Mouse (Mus musculus) neural tube, embryonic 14.5 days (tissue): ENCODE results near the gene Vsx1. TPM values are rescaled to one million over a fixed set of nuclear protein-coding genes. Genes with fewer than 3 reads are reported as not detected.

Source experiments
- ATAC-seq: fragments of 200-750 bp; cut with Nextera tagmentation; 2 replicates; pipeline ENCODE4 v1.8.0; 2017; ENCODE audit warnings: low read depth, mild to moderate bottlenecking, moderate TSS enrichment, moderate library complexity
- H3K27ac ChIP-seq: fragments of 300-500 bp; sonication (generic); 2 replicates; pipeline ENCODE4 v1.5.1; 2014; ENCODE audit warnings: low read depth, mild to moderate bottlenecking, control low read depth, low read length, moderate library complexity, mixed read lengths
- H3K27me3 ChIP-seq: fragments of 300-500 bp; sonication (generic); 2 replicates; pipeline ENCODE4 v1.6.1; 2014; ENCODE audit warnings: low read length; ENCODE audit not compliant: control insufficient read depth, insufficient read depth
- H3K36me3 ChIP-seq: fragments of 300-500 bp; sonication (generic); 2 replicates; pipeline ENCODE4 v1.6.1; 2014; ENCODE audit warnings: low read length, mixed read lengths; ENCODE audit not compliant: control insufficient read depth, insufficient read depth
- H3K4me1 ChIP-seq: fragments of 300-500 bp; sonication (generic); 2 replicates; pipeline ENCODE4 v1.6.1; 2014; ENCODE audit warnings: low read length; ENCODE audit not compliant: control insufficient read depth, insufficient read depth
- H3K4me2 ChIP-seq: fragments of 300-500 bp; sonication (generic); 2 replicates; pipeline ENCODE4 v1.6.1; 2014; ENCODE audit warnings: mild to moderate bottlenecking, low read depth, low read length, control low read depth
- H3K4me3 ChIP-seq: fragments of 300-500 bp; sonication (generic); 2 replicates; pipeline ENCODE4 v1.5.1; 2014; ENCODE audit warnings: low read depth, low read length, control low read depth, mixed read lengths
- H3K9ac ChIP-seq: fragments of 300-500 bp; sonication (generic); replicated peaks from 2 replicates; pipeline ENCODE4 v1.6.1; 2014; ENCODE audit warnings: low read depth, mild to moderate bottlenecking, control low read depth, low read length, mixed read lengths
- H3K9me3 ChIP-seq: fragments of 300-500 bp; sonication (generic); 2 replicates; pipeline ENCODE4 v1.6.1; 2016; ENCODE audit warnings: low read length; ENCODE audit not compliant: control insufficient read depth
- WGBS: fragments of 180-500 bp; shearing (Covaris S2); extraction: QIAGEN DNeasy Blood & Tissue Kit; methylation state at CpG from one replicate; pipeline ENCODE4 v1.1.7; 2014; 5-methylcytosine and 5-hydroxymethylcytosine counted together
- polyA plus RNA-seq: library from polyadenylated mRNA; unstranded; fragments of >200 nt; fragmentation: Nextera tagmentation; extraction: Ambion mirVana; gene quantifications from 2 replicates; pipeline ENCODE4 v1.2.1, GENCODE M21; 2014

The Vsx1 gene
- polyA plus RNA-seq, 1 experiment from 2014 or later, result 0.07 TPM

DNA sequence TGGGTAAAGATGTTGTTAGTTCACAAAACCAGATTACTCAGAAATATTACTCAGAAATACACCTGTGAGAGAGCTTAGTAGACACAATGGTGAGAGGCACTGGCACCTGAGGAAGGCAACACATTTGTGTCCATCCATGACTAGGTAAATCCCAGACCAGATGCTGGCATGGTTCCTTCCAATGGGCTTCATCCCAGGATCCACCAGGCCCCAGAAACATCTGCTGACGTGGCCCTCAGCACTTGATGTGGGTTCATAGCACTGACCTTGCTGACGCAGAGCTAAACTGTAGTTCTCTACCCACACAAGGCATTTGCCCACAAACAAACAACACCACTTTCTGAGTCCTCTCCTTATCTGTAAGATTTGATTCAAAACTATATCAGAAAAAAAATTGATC, 34.3 kb downstream of the Vsx1 start:
- Histone ChIP-seq H3K27ac (no peak overlapping the region), H3K4me1 (peaks cover 3% of the 10 kb centered on the region; the same call in 1 of the 2 replicates), H3K36me3 (no peaks in the 10 kb centered on the region), H3K27me3 (no peaks in the 10 kb centered on the region), H3K4me2 (no peak overlapping the region), H3K9ac (no peak overlapping the region), H3K4me3 (no peak overlapping the region), H3K9me3 (no peaks in the 10 kb centered on the region)
- 88% methylated on average over 2 of the region's 2 CpGs for WGBS
- ATAC-seq, result no peak

GRCm38 (mm10) chr2:150651366-150651765, 37.8 kb downstream of the Vsx1 start:
- Histone ChIP-seq H3K4me1 (peaks cover 8% of the 10 kb centered on the region; the same call in 1 of the 2 replicates), H3K4me2 (no peak overlapping the region), H3K9me3 (no peaks in the 10 kb centered on the region), H3K27me3 (no peaks in the 10 kb centered on the region), H3K9ac (no peak overlapping the region), H3K4me3 (no peak overlapping the region), H3K36me3 (no peaks in the 10 kb centered on the region), H3K27ac (no peak overlapping the region)
- ATAC-seq, result no peak
- 68% methylated on average over 9 of the region's 9 CpGs for WGBS

DNA sequence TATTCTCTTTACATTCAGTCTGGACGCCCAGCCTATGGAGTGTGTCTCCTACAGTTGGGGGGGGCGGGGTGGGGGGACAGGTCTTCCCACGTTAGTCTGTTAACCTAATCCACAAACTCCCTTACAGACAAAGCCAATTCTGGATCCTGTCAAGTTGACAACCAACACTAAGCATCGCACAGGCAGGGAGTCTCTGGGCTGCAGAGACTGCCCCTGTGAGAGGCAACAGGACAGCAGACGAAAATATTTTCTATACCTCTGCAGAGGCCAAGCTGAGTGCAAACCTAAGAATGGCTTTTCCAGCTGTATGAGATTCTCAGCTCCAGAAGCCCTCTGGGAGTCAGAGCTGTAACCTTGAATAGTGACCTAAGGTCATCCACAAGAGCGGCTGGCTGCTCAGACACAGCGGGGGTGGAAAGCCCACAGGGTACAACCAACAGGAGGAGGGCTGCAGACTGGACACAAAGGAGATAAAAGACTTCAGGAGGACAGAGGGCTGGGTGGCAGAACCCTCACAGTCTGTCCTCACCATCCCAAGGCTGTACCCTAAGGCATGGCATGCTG, 38.6 kb downstream of the Vsx1 start:
- Histone ChIP-seq H3K9ac (no peak overlapping the region), H3K27ac (no peak overlapping the region), H3K4me1 (peaks cover 8% of the 10 kb centered on the region; the same call in 1 of the 2 replicates), H3K9me3 (no peaks in the 10 kb centered on the region), H3K27me3 (no peaks in the 10 kb centered on the region), H3K36me3 (no peaks in the 10 kb centered on the region), H3K4me2 (no peak overlapping the region), H3K4me3 (no peak overlapping the region)
- ATAC-seq, result no peak; the same call in 1 of the 2 replicates
- 10% methylated on average over 7 of the region's 7 CpGs for WGBS

DNA sequence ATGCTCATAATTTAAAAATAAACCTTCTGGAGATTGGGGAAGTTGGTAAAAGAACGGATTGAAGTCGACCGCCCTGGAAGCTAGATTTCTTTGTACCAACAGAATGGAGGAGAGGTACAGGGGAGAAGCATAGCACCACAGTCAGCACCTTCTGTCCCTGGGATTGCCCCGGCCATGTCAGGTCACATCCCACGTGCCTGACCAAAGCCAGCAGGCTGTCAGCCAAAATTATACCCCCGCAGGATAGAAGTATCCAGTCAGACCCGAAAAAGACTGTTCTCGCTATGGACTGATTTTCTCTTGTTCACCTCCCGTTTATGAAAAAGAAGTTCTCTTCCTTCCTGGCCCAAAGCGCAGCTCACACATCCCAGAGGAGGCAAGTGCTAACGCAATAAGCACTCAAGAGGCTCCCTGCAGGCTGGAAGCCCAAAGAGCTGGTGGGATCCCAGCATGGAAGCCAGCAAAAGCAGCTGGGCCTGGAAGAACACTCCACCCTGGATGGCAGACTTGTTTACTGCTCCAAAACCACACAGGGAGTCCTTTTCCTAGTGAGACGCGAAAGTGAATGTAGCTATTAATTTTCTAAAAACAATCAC, 40.8 kb downstream of the Vsx1 start:
- H3K27ac ChIP-seq, result 0 out of 2 replicates have a peak overlapping the region, but pooled peaks have one; percentile 22
- no peaks in the 10 kb centered on the region for H3K36me3 ChIP-seq
- 57% methylated on average over 13 of the region's 13 CpGs for WGBS
- ATAC-seq, result no peak
- no peak overlapping the region for H3K4me3 ChIP-seq
- H3K9ac ChIP-seq, result no peak overlapping the region
- no peaks in the 10 kb centered on the region for H3K9me3 ChIP-seq
- H3K4me1 ChIP-seq, result peaks cover 10% of the 10 kb centered on the region; the same call in 1 of the 2 replicates
- H3K27me3 ChIP-seq, result no peaks in the 10 kb centered on the region
- H3K4me2 ChIP-seq, result no peak overlapping the region

- H3K27ac ChIP-seq, result no peak overlapping the region
- WGBS, result 72% methylated on average over 14 of the region's 14 CpGs
- ATAC-seq, result no peak
- no peak overlapping the region for H3K4me2 ChIP-seq
- H3K36me3 ChIP-seq, result no peaks in the 10 kb centered on the region
- no peaks in the 10 kb centered on the region for H3K9me3 ChIP-seq
- no peaks in the 10 kb centered on the region for H3K27me3 ChIP-seq
- H3K9ac ChIP-seq, result no peak overlapping the region
- H3K4me1 ChIP-seq, result peaks cover 10% of the 10 kb centered on the region; the same call in 1 of the 2 replicates
- no peak overlapping the region for H3K4me3 ChIP-seq
These were observed 41.4 kb downstream of the Vsx1 start for GRCm38 (mm10) chr2:150647681-150648299.

GRCm38 (mm10) chr2:150646411-150647121, 42.6 kb downstream of the Vsx1 start:
- no peaks in the 10 kb centered on the region for H3K27me3 ChIP-seq
- H3K4me2 ChIP-seq, result no peak overlapping the region
- H3K4me1 ChIP-seq, result peaks cover 10% of the 10 kb centered on the region; the same call in 1 of the 2 replicates
- H3K27ac ChIP-seq, result no peak overlapping the region; the same call in 1 of the 2 replicates
- no peaks in the 10 kb centered on the region for H3K36me3 ChIP-seq
- H3K9ac ChIP-seq, result no peak overlapping the region
- WGBS, result 76% methylated on average over 8 of the region's 8 CpGs
- no peak overlapping the region for H3K4me3 ChIP-seq
- no peak for ATAC-seq
- H3K9me3 ChIP-seq, result no peaks in the 10 kb centered on the region

GRCm38 (mm10) chr2:150645225-150645624, 43.9 kb downstream of the Vsx1 start:
- peak overlapping the region; percentile 84 for H3K27ac ChIP-seq
- no peaks in the 10 kb centered on the region for H3K36me3 ChIP-seq
- no peak overlapping the region for H3K4me3 ChIP-seq
- no peaks in the 10 kb centered on the region for H3K9me3 ChIP-seq
- ATAC-seq, result no peak
- no peak overlapping the region for H3K9ac ChIP-seq
- 0 out of 2 replicates have a peak, but pooled peaks cover 8% of the 10 kb centered on the region for H3K4me1 ChIP-seq
- H3K27me3 ChIP-seq, result no peaks in the 10 kb centered on the region
- WGBS, result 76% methylated on average over 4 of the region's 4 CpGs
- H3K4me2 ChIP-seq, result no peak overlapping the region

GRCm38 (mm10) chr2:150643726-150644415, 45.3 kb downstream of the Vsx1 start:
- no peak overlapping the region for H3K4me3 ChIP-seq
- H3K9ac ChIP-seq, result no peak overlapping the region
- 0 out of 2 replicates have a peak overlapping the region, but pooled peaks have one; percentile 26 for H3K4me2 ChIP-seq
- H3K4me1 ChIP-seq, result 0 out of 2 replicates have a peak, but pooled peaks cover 7% of the 10 kb centered on the region
- H3K36me3 ChIP-seq, result no peaks in the 10 kb centered on the region
- ATAC-seq, result peak; percentile 99
- H3K27me3 ChIP-seq, result no peaks in the 10 kb centered on the region
- 26% methylated on average over 8 of the region's 8 CpGs for WGBS
- H3K9me3 ChIP-seq, result no peaks in the 10 kb centered on the region
- H3K27ac ChIP-seq, result peak overlapping the region; percentile 84
